Mouse (Mus musculus) right cerebral cortex, postnatal 4 days (tissue): ENCODE measurements around the gene Pus7.
A peak's percentile ranks its signal among the peaks of the same experiment; 100 is the strongest.

Experiments used
- DNase-seq: peaks from one replicate; pipeline ENCODE4 v3.0.0-alpha.2; 2022

The Pus7 gene

GRCm38 (mm10) chr5:23782931-23783877 is at the start of gene Pus7:
TSS of gene Pus7 (minus strand) at chr5:23783711.
- peak; percentile 79 for DNase-seq

- peak; percentile 56 for DNase-seq
Measured at GRCm38 (mm10) chr5:23830897-23831752, 47.6 kb upstream of the Pus7 start.

- peak; percentile 66 for DNase-seq
Measured at GRCm38 (mm10) chr5:23826321-23827004, 43.0 kb upstream of the Pus7 start.

- no peak for DNase-seq
Measured at GRCm38 (mm10) chr5:23824171-23824733, 40.7 kb upstream of the Pus7 start.

GRCm38 (mm10) chr5:23822306-23822705 is 38.8 kb upstream of the Pus7 start:
- DNase-seq: no peak

- DNase-seq: no peak
Measured at GRCm38 (mm10) chr5:23816681-23817080, 33.2 kb upstream of the Pus7 start.

- no peak for DNase-seq
Measured at GRCm38 (mm10) chr5:23814841-23815240, 31.3 kb upstream of the Pus7 start.

GRCm38 (mm10) chr5:23792726-23793125 is 9.2 kb upstream of the Pus7 start:
- no peak for DNase-seq

- DNase-seq: no peak
Measured at GRCm38 (mm10) chr5:23789078-23789612, 5.6 kb upstream of the Pus7 start.

- no peak for DNase-seq
Measured at GRCm38 (mm10) chr5:23788390-23788830, 4.9 kb upstream of the Pus7 start.

GRCm38 (mm10) chr5:23787536-23788389 is 4.3 kb upstream of the Pus7 start, which contains the start of gene Rint1:
TSS of gene Rint1 (plus strand) at chr5:23787711.
- DNase-seq: peak; percentile 99

GRCm38 (mm10) chr5:23782051-23782810 is 1.3 kb downstream of the Pus7 start:
- no peak for DNase-seq

GRCm38 (mm10) chr5:23781172-23781571 is 2.3 kb downstream of the Pus7 start:
- no peak for DNase-seq

- DNase-seq: no peak
Measured at GRCm38 (mm10) chr5:23780516-23780915, 3.0 kb downstream of the Pus7 start.

- DNase-seq: no peak
Measured at GRCm38 (mm10) chr5:23774186-23774585, 9.3 kb downstream of the Pus7 start.

GRCm38 (mm10) chr5:23771105-23771504 is 12.4 kb downstream of the Pus7 start:
- DNase-seq: no peak

GRCm38 (mm10) chr5:23764557-23764956 is 19.0 kb downstream of the Pus7 start:
- DNase-seq: no peak

- no peak for DNase-seq
Measured at GRCm38 (mm10) chr5:23762531-23762930, 21.0 kb downstream of the Pus7 start.

- DNase-seq: peak; percentile 38
Measured at GRCm38 (mm10) chr5:23758633-23759032, 24.9 kb downstream of the Pus7 start.

GRCm38 (mm10) chr5:23756368-23756767 is 27.1 kb downstream of the Pus7 start:
- no peak for DNase-seq
